Mouse (Mus musculus) neural tube, embryonic 14.5 days (tissue): ENCODE measurements around the gene Plekho1. TPM values are rescaled to one million over a fixed set of nuclear protein-coding genes. Genes with fewer than 3 reads are reported as not detected.
A peak's percentile ranks its signal among the peaks of the same experiment; 100 is the strongest.
"Not testable (repeated sequence)": the region's sequence is repeated elsewhere in the genome, so short reads cannot be mapped to it uniquely, and the experiment has no call there.

Experiments
- ATAC-seq: fragments of 200-750 bp; cut with Nextera tagmentation; 2 replicates; pipeline ENCODE4 v1.8.0; 2017; ENCODE audit warnings: low read depth, mild to moderate bottlenecking, moderate TSS enrichment, moderate library complexity
- H3K27ac ChIP-seq: fragments of 300-500 bp; sonication (generic); 2 replicates; pipeline ENCODE4 v1.5.1; 2014; ENCODE audit warnings: low read depth, mild to moderate bottlenecking, control low read depth, low read length, moderate library complexity, mixed read lengths
- H3K27me3 ChIP-seq: fragments of 300-500 bp; sonication (generic); 2 replicates; pipeline ENCODE4 v1.6.1; 2014; ENCODE audit warnings: low read length; ENCODE audit not compliant: control insufficient read depth, insufficient read depth
- H3K36me3 ChIP-seq: fragments of 300-500 bp; sonication (generic); 2 replicates; pipeline ENCODE4 v1.6.1; 2014; ENCODE audit warnings: low read length, mixed read lengths; ENCODE audit not compliant: control insufficient read depth, insufficient read depth
- H3K4me1 ChIP-seq: fragments of 300-500 bp; sonication (generic); 2 replicates; pipeline ENCODE4 v1.6.1; 2014; ENCODE audit warnings: low read length; ENCODE audit not compliant: control insufficient read depth, insufficient read depth
- H3K4me2 ChIP-seq: fragments of 300-500 bp; sonication (generic); 2 replicates; pipeline ENCODE4 v1.6.1; 2014; ENCODE audit warnings: mild to moderate bottlenecking, low read depth, low read length, control low read depth
- H3K4me3 ChIP-seq: fragments of 300-500 bp; sonication (generic); 2 replicates; pipeline ENCODE4 v1.5.1; 2014; ENCODE audit warnings: low read depth, low read length, control low read depth, mixed read lengths
- H3K9ac ChIP-seq: fragments of 300-500 bp; sonication (generic); replicated peaks from 2 replicates; pipeline ENCODE4 v1.6.1; 2014; ENCODE audit warnings: low read depth, mild to moderate bottlenecking, control low read depth, low read length, mixed read lengths
- H3K9me3 ChIP-seq: fragments of 300-500 bp; sonication (generic); 2 replicates; pipeline ENCODE4 v1.6.1; 2016; ENCODE audit warnings: low read length; ENCODE audit not compliant: control insufficient read depth
- WGBS: fragments of 180-500 bp; shearing (Covaris S2); extraction: QIAGEN DNeasy Blood & Tissue Kit; methylation state at CpG from one replicate; pipeline ENCODE4 v1.1.7; 2014; 5-methylcytosine and 5-hydroxymethylcytosine counted together
- polyA plus RNA-seq: library from polyadenylated mRNA; unstranded; fragments of >200 nt; fragmentation: Nextera tagmentation; extraction: Ambion mirVana; gene quantifications from 2 replicates; pipeline ENCODE4 v1.2.1, GENCODE M21; 2014

The Plekho1 gene
- polyA plus RNA-seq, 1 experiment from 2014 or later: 45.5 TPM

DNA sequence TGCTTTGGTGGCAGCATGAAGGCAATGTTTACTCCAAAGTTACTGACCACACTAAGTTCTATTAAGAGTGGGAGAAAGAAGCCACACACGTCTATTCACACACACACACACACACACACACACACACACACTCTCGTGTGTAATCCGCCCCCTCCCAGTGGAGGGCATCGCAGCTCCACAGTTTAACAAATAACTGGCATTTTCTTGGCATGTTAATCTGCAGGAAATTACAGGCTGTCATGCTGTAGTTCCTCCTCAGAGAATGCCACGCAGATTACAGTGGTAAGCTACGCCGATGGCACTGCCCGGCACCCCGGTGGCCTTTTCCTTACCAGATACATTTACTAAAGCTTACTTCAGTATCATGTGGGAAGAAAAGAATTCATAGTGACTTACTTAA lies 17.5 kb downstream of the Plekho1 start:
- Histone ChIP-seq H3K4me1 (no peaks in the 10 kb centered on the region), H3K27ac (no peak overlapping the region), H3K27me3 (no peaks in the 10 kb centered on the region), H3K4me2 (no peak overlapping the region), H3K36me3 (no peaks in the 10 kb centered on the region), H3K9ac (no peak overlapping the region), H3K9me3 (no peaks in the 10 kb centered on the region), H3K4me3 (no peak overlapping the region)
- no peak for ATAC-seq
- 78% methylated on average over 9 of the region's 9 CpGs for WGBS

DNA sequence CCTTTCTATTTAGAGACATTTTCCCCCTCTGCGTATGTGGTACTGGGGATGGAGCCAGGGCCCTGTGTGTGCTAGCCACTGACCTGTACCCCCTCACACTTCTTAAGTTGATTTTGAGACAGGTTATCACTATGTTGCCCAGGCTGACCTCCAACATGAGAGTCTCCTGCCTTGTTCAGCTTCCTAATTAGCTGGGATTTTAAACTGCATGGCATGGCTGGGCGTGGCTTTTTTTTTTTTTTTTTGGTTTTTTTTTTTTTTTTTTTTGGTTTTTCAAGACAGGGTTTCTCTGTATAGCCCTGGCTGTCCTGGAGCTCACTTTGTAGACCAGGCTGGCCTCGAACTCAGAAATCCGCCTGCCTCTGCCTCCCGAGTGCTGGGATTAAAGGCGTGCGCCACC lies 18.2 kb downstream of the Plekho1 start:
- H3K9ac ChIP-seq, H3K27ac ChIP-seq, H3K9me3 ChIP-seq, H3K27me3 ChIP-seq, H3K4me3 ChIP-seq, ATAC-seq, H3K4me1 ChIP-seq, H3K4me2 ChIP-seq, H3K36me3 ChIP-seq: not testable (repeated sequence)
- 97% methylated on average over 6 of the region's 7 CpGs for WGBS

- Histone ChIP-seq H3K9me3 (no peaks in the 10 kb centered on the region), H3K27me3 (no peaks in the 10 kb centered on the region), H3K9ac (no peak overlapping the region), H3K36me3 (no peaks in the 10 kb centered on the region), H3K4me1 (no peaks in the 10 kb centered on the region), H3K4me3 (no peak overlapping the region), H3K27ac (no peak overlapping the region), H3K4me2 (no peak overlapping the region)
- ATAC-seq: no peak
- WGBS: 69% methylated on average over 3 of the region's 3 CpGs
Observed at GRCm38 (mm10) chr3:95977079-95977478, 18.7 kb downstream of the Plekho1 start.

DNA sequence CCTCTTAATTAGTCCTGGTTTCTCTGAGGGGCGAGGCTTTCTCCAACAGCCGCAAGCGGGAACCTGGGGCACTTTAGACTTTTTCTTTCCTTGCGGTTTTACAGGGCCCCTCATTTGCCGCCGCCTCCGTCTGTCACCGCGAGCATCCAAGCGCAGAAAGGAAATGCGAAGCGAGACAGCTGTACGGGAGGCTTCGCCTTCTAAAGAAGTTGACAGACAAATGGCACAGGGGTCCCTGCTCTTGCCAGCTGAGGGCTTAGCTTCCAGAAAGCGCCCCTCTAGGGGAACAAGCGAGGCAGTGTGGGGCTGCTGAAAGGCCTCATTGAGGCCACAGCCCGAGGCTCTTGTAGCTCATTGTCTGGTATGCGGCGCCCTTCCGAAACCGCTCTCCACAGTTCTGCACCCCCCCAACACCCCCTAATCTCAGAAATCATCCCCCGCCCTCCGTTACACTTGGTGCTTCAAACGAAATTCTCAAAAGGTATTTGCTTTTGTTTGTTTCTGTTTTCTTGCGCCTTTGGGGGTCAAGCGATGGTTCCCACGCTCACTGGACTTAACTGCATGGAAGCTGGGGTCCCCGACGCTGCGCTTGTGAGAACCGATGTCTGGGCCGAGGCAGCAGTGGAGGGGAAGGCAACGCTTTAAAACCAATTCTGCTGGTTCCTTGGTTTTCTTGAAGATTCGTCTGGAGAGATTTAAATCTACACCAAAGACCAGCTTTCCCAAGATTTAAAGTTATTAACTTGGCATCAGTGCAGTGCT lies 22.7 kb downstream of the Plekho1 start:
- peak; percentile 96 for ATAC-seq

DNA sequence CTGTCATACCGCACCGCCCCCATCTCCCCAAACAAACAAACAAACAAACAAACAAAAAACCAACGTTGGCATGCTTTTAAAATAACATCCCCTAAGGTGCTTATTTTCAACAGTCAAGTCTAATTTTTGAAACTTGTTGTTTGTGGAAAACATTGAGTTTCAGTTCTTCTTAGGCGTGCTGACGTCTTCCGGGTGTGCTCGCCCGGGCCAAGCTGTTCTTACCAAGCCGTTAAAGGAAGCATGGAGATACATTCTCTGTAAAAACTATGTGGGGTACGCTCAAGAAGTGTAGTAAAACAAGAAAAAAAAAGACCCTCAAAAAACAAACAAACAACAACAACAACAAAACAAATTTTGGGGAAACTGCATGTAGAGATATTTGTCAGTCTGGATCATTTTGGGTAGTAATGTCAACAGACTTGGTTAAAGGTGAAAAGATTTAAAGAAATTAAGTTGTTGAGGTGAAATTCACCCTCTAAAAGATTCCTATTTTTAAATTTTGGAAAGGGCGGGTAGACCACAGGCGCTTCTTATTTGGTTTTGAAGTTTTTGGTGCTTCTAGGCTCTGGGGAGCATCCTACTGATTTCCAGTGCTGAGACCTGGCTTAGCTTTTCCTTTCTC lies 23.4 kb downstream of the Plekho1 start:
- ATAC-seq: no peak
- WGBS: 68% methylated on average over 12 of the region's 12 CpGs
- Histone ChIP-seq H3K4me1 (no peaks in the 10 kb centered on the region), H3K4me3 (peak overlapping the region; percentile 4; the same call in 1 of the 2 replicates), H3K27ac (peak overlapping the region; percentile 50; the same call in 1 of the 2 replicates), H3K4me2 (peak overlapping the region; percentile 45), H3K9ac (0 out of 2 replicates have a peak overlapping the region, but pooled peaks have one; percentile 39), H3K36me3 (no peaks in the 10 kb centered on the region), H3K9me3 (no peaks in the 10 kb centered on the region), H3K27me3 (no peaks in the 10 kb centered on the region)

More for the DNA sequence above, 22.7 kb downstream of the Plekho1 start:
- no peaks in the 10 kb centered on the region for H3K36me3 ChIP-seq
- peak overlapping the region; percentile 78 for H3K27ac ChIP-seq
- peak overlapping the region; percentile 4 for H3K4me3 ChIP-seq
- no peaks in the 10 kb centered on the region for H3K27me3 ChIP-seq
- H3K4me1 ChIP-seq: no peaks in the 10 kb centered on the region
- H3K4me2 ChIP-seq: peak overlapping the region; percentile 45
- 2% methylated on average over 34 of the region's 34 CpGs for WGBS
- H3K9ac ChIP-seq: peak overlapping the region; percentile 39; the same call in 1 of the 2 replicates
- no peaks in the 10 kb centered on the region for H3K9me3 ChIP-seq

- 56% methylated on average over 7 of the region's 7 CpGs for WGBS
- not testable (repeated sequence) for H3K9me3 ChIP-seq
Observed at GRCm38 (mm10) chr3:95970661-95971060, 25.1 kb downstream of the Plekho1 start.

DNA sequence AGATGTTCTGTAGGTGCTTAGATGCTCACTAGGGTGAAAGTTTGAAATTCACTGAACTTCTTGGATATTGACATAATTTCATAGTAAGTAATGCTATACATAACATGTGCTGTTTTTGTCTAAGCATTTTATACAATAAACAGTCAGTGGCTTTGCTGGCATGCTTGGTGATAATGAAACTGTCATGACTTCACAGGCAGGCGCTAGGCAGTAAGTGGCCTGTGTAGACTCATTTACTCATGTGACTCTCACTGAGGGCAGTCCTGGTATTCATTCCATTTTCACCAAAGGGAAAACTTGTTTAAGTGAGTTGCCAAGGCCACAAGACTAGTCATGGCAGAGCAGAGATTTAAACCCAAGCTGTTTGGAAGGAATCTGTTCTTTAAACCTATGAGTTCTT lies 26.5 kb downstream of the Plekho1 start:
- H3K36me3 ChIP-seq: no peaks in the 10 kb centered on the region

More at GRCm38 (mm10) chr3:95970661-95971060, 25.1 kb downstream of the Plekho1 start:
- H3K4me1 ChIP-seq, H3K9ac ChIP-seq, H3K27ac ChIP-seq, H3K4me3 ChIP-seq, H3K4me2 ChIP-seq, H3K36me3 ChIP-seq, H3K27me3 ChIP-seq, ATAC-seq: not testable (repeated sequence)

GRCm38 (mm10) chr3:95965518-95966451 lies 30.0 kb downstream of the Plekho1 start:
- Histone ChIP-seq H3K9ac (peak overlapping the region; percentile 18; the same call in 1 of the 2 replicates), H3K4me3 (no peak overlapping the region), H3K9me3 (no peaks in the 10 kb centered on the region), H3K27ac (no peak overlapping the region), H3K4me2 (peak overlapping the region; percentile 42; the same call in 1 of the 2 replicates), H3K27me3 (no peaks in the 10 kb centered on the region), H3K36me3 (no peaks in the 10 kb centered on the region), H3K4me1 (peaks cover 2% of the 10 kb centered on the region; the same call in 1 of the 2 replicates)
- 10% methylated on average over 7 of the region's 7 CpGs for WGBS
- ATAC-seq: no peak

More for the DNA sequence above, 26.5 kb downstream of the Plekho1 start:
- no peaks in the 10 kb centered on the region for H3K27me3 ChIP-seq
- no peak for ATAC-seq
- no peaks in the 10 kb centered on the region for H3K9me3 ChIP-seq
- no peak overlapping the region for H3K9ac ChIP-seq
- 86% methylated on average over 1 of the region's 1 CpGs for WGBS
- no peak overlapping the region for H3K4me3 ChIP-seq
- peaks cover 2% of the 10 kb centered on the region; the same call in 1 of the 2 replicates for H3K4me1 ChIP-seq
- H3K27ac ChIP-seq: no peak overlapping the region
- H3K4me2 ChIP-seq: no peak overlapping the region
